Mouse (Mus musculus): ENCODE results near the gene Nrros.

Gene Nrros

DNA sequence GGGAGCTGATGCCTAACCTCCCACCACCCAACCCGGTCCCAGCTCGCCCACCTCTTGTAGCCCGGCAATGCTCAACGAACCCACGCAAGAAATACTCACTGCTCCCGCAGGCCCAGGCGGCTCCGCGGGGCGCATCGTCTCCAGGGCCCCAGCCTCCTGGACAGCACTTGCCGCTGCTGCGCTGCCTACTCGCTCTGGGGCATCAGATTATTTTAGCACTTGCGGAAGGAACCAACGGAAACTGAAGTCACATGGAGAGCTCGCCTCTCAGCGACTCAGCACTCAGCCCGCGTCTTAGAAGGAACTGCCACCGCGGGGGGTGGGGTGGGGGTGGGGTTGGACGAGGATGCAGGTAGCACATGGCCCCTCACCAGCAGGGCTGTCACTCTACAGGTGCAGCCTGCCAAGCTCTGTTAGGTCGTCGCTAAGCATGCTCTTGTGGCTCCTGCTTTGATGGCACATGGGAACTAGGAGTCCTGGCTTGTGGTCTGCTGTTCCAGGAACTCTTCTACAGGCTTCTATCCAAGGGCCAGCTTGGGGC is at the start of gene Nrros:
Gene Nrros, minus strand, starts transcription at position 314 of the 541 bp plus-strand sequence.
- peak; percentile 91 for DNase-seq (ENCODE audit: low read depth, low spot score)

DNA sequence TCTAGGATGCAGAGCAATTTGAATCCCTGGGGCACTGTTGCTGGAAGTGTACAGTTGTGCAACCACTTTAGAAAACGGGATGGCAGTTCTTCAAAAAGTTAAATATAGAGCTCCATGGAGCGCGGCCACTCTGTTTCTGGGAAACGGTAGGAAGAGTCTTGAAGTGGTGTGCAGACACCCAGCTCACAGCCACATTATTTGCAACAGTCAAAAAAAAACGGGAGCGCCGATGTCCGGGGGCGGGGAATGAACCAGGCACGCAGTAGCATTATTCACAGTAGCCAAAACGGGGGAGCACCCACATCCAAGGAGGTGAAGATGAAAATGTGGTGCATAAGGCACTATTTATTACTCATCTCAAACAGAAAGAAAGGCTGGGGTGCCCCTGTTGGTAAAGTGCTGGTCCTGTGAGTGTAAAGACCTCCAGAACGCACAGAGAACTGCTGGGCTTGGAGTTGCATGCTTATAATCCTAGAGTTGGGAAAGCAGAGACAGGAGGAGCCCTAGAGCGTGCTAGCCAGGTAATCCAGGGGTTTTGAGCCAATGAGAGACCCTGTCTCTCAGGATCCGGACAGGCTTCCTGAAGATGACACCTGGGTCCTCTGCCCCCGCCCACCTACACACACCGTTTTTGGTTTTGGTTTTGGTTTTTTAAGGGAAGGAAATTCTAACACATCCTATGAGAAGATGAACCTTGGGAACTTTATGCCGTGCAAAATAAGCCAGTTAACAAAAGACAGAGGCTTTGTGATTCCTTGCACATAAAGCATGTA is 49.6 kb upstream of the Nrros start:
- no peak for DNase-seq (ENCODE audit: low read depth, low spot score)

DNA sequence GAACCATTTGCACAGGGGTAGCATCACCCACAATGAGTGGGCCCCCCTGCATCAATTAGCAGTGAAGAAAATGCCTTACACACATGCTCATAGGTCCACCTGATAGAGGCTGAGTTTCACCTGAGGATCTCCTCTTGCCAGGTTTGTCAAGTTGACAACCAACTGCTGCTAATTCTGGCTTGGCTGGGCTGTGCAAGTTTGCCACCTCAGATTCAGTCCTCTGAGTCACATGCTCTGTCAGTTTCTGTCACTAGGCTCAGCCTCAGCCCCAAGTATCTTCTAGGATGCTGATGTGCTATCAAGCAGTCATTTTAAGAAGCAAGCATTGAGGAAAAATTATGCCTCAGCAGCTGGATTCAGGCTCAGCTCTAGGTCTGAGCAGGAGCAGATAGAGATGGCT is 48.8 kb upstream of the Nrros start:
- no peak for DNase-seq (ENCODE audit: low read depth, low spot score)

DNA sequence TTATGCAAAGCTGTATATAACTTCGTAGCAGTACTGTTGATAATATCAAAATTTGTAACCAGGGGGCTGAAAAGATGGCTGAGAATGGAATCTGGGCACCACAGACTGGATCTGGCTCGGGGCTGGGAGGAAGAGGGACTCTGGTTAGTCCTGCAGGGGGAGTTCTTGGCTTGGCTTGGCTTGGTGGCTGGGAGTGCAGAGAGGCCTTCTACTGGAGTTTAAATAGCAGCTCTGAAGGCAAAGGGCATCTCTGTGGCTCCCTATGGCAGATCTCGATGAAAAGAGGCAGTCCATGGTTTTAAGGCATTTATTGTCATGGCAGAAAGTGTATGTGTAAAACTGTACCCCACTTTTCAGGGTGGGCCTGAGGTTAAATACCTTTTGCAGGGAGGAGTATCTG is 39.5 kb upstream of the Nrros start:
- no peak for DNase-seq (ENCODE audit: low read depth, low spot score)

DNA sequence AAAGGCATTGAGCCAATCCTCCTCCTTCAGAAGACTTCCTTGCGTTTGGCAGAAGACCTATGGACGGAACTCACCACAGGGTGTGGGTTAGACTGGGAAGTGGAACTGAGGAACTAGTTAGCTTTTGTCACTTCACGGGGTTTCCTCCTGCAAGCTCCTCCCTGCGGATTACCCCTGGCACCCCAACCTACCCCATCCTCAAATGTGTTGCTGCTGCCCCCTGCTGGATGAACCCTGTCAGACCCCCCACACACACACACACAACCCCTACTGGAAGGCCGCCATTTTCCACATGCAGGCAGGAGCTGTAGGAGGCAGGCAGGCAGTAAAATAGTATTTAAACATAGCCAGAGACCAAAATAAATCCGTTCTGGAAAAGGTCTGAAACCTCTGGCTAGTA is 37.3 kb upstream of the Nrros start:
- DNase-seq (ENCODE audit: low read depth, low spot score) = peak; percentile 89

DNA sequence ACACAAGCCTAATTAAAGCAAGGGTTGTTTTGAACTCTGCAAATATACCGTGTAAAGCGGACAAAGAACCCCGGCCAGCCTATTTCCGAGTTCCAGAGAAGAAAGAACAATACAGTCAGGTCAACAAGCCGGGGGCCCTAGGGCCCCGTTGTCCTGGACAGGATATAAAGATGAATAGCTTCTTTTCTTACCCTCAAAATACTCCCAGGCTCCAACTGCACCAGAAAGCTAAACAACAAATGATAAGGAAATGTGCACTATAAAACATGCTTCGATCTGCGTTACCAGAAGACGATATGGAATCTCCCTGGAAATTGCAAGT is 35.6 kb upstream of the Nrros start:
- DNase-seq (ENCODE audit: low read depth, low spot score) = no peak

DNA sequence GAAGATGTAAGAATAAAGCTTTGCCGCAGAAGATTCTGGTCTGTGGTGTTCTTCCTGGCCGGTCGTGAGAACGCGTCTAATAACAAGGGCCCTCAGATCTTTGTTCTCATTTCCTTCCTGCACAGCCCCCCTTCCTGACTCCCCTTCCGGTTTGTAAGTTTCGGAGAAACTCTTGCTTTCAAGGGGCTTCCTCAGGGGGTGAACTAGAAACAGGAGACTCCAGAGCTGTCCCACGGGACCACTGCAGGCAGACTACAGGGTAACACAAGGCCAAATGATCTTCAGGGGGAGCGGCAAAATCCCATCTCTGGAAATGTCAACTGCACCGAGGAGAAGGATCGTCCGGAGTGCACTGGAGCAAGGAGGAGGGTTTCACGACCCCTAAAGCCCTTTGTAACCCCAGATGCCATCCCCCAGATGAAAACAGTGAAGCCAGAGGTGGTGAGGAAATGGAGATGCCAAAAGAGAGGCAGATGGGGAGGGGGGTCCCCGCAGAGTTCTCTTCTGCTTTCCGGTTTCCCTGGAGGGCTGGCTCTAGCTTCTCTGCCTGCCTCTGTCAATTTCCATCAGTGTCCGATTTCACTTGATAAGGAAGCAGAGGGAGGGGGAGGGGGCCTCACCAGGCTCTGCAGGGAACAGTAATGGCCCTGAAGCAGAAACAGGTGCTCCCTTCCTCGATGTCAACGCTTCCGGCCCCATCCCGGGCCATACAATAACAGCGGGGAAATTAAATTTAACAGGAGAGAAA is 35.0 kb upstream of the Nrros start:
- DNase-seq (ENCODE audit: low read depth, low spot score) = no peak

DNA sequence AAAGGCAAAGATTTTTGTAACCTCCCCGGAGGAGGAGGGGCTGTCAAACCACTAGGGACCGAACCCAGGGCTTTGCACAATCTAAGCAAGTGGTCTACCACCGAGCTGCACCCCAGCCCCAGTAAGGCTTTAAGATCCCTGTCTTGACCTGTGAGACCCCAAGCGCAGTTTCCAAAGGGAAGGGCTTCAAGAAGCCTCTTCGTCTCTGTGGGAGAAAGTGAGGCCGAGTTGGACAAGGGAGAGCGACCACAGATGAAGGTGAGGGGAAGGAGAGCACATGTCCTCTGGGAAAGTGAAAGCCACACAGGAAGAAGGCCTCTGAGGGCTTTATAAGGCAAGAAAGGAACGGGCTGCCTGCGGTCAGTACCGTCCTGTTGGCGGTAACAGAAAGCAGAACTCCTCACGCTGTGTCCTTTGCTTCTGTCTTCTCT is 24.6 kb upstream of the Nrros start:
- peak; percentile 61 for DNase-seq (ENCODE audit: low read depth, low spot score)

DNA sequence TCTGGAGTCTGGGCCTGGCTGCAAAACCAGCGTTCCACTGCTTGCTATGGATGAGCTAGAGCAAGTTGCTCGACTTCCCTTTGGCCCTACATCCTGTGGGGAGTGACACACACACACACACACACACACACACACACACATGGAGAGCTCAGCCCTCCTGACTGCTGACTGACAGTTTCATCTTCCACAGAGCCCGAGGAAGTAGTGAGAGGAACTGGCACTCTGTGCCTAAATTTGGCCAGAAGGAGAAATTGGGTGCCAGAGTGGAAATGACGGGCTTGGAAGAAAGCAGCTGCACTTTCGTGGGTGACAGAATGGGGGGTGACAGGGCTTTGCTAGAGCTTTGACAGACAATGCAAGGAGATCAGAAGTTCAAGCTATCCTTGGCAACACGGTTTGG is 23.7 kb upstream of the Nrros start:
- peak; percentile 21 for DNase-seq (ENCODE audit: low read depth, low spot score)

DNA sequence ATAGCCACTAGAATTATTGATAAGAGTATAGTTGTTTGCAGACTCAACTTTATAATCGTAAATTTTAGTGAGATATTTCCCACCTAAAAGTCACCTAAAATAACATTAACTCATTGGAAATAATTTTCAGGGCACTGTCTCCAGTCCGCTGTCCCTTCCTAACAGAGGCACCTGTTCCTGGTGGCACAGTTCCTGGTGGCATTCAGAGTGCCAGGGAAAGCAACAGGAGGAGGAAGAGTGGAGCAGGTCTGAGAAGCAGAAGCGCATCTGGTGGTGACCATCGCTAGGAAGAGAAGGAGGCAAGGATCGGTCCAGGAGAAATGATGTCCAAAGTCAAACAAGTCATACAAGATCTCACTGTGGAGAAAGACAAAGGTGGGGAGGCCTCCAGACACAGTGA is 20.7 kb upstream of the Nrros start:
- DNase-seq (ENCODE audit: low read depth, low spot score) = no peak

DNA sequence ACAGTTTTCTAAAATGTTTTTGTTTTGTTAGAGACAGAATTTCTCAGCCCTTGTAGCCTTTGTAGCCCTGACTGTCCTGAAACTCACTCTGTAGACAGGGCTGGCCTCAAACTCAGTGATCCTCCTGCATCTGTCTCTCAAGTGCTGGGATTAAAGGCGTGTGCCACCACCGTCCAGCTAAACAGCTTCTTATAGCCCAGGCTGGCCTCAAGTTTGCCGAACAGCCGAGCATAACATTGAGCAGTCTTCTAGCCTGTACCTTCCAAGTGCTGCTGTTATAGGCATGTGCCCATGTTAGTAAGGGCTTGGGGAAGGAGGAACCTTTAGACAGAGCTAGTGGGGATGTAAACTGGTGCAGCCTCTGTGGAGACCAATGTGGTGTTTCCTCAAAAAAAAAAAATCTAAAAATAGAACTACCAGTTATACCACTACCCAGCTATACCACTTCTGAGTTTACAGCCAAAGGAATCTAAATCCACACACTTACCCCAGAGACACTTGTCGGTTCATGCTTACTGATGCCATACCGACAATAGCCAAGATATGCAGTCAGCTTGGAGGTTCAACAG is 14.0 kb upstream of the Nrros start, which contains the start of gene Bex6:
Gene Bex6, plus strand, starts transcription at position 491 of the 569 bp plus-strand sequence.
- DNase-seq (ENCODE audit: low read depth, low spot score) = no peak

DNA sequence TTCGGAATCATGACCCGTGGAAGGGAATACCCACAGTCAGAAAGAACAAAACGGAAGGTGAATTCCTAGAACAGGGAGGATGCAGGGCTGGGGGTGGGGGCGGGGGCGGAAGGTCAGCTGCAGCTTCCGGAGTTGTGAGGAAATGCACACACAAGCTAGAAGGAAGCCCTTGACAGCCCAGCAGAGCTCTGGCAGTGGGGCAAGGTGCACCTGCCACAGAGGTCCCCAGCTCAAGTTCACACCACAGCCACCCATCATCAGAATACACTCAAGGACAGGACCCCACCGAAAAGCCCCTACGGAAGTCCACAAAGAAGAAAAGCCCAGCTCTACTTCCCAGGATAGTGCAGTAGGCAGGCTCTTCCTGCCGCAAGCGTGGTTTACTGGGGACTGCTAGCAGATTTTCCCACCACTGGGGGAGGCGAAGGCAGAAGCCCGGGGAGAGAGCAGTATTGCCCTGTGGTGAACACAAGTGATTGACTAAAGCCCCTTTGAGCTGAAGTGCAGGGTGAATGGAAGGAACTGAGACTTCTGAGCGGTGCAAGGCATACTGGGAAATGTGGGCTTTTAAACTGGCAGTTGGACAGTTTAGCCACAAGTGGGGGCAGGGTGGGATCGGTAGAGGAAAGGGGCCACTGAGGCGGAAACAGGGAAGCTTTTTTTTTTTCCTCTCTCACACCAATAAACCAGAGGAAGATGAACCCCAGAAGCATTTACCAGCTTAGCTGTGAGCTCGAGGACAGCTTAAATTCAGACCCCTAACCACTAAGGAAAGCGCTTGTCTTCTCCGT is 11.7 kb upstream of the Nrros start:
- peak; percentile 88 for DNase-seq (ENCODE audit: low read depth, low spot score)

DNA sequence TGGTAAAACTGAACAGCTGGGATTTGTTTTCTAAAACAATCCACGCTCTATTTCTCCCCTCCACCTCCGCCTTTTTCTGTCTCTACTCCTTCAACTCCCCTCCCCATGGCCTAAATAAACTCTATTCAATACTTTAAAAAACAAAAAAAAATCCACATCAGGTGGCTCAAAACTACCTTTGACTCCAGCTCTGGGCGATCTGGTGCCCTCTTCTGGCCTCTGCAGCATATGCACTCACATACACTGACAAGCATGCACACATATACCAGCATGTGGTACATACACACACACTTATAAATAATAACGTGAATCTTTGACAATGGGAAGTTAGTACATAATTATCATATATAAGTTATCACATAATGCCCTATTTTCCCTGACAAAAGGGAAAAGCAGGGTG is 9.6 kb upstream of the Nrros start:
- peak; percentile 54 for DNase-seq (ENCODE audit: low read depth, low spot score)

DNA sequence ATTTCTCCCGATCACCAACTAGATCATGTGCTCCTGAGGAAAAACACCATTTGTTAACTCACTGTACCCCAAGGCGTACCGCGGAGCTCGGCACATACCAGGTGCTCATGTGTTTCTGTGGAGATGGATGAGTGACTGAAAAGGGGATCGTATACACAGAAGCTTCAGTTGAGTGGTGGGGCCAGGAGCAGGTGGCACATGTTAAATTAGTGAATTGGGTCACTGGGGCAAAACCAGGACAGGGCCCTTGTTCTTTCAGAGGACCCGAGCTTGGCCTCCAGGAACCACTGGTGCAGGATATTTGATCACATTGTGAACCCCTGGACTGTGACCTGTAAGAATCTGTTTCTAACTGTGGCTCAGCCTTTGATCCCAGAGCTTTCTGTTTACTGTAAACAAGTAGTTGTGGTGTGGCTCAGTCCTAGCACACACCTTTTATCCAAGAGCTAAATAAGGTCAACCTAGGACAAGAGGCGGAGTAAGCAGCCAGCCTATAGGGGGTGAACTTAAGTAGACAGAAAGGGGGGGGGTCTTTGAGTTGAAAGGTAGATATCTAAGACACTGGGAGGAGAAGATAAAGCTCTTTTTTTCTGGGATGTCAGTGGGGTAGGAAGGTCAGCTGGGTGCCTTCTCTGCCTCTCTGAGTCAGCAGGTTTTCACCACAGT is 9.1 kb upstream of the Nrros start:
- no peak for DNase-seq (ENCODE audit: low read depth, low spot score)

DNA sequence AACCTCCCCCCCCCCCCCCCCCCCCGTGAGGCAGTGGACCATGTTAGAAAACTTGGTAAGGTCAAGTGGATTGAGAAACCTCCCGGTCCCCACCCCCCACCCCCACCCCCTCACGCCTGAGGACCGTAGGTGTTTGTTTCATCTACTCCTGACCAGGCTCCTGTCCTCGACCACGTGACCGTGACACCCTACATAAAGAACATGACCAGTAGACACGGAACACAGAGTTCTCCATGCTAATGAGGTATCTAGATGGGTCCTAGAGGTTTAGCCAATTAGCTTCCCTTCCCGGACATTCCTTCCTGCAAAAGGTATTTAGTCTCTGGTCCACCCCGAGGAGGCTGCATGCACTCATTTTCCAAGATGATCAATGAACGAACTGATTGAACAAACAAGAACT is 8.0 kb upstream of the Nrros start:
- DNase-seq (ENCODE audit: low read depth, low spot score) = peak; percentile 16

DNA sequence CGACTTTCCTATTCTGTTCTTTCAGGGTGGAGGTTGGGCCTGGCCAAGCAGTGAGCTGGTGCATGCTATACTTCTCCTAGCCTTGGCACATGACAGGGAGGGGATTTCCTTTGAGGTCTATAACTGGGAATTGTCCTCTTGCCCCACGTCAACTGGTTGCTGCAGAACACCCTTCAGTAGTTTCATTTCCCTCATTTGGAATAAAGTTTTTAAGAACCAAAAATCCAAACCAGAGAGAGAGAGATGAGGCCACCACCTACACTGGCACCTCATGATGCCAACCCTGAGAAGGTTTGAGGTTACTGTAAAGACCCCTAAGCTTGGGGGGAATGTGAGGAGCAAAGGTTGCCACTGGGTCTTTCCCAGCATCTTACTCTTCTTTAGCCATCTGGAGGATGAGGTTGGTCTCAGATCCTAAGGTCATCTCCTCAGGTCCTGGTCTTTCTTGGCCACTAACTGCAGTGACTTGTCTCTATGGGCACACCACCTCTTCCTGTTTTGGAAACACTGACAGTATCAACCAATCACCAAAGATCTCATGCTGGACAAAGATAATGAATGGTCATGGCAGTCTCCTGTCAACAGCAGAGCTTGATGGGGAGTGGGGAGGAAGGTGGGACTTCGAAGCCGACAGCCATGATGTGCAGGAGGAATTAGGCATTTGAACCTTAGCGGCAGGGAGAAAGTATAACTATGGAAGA is 5.8 kb upstream of the Nrros start:
- DNase-seq (ENCODE audit: low read depth, low spot score) = peak; percentile 40

DNA sequence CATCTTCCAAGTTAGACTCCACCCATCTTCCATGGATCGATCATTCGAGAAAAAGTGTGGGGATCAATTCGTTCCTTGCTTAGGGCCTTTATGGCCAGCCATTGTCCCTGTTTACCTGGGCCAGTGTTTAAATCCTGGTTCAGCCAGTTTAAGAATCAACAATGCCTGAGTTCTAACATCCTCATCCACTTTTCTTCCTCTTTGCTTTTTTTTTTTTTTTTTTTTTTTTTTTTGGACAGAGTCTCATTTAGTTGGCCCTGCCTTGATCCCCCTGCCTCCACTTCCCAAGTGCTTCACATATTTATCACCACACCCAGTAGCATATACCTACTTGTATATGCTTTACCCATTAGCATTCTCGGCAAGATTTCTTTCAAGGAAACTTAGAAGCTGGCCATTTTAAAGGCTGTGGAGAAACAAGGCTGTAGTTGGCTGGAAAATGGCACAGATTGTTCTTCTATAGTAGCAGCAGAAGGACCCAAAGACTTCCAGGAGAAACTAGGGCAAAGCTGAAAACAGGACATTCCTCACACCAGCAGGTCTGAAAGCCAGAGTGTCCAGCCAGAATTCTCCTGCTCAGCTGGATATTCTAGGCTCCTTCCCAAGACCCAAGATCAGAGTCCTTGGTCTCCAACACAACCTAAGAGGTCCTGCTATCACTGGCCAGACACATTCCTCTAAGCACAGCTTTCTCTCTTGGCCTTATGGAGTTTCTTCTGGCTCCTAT is 2.6 kb upstream of the Nrros start:
- DNase-seq (ENCODE audit: low read depth, low spot score) = no peak

DNA sequence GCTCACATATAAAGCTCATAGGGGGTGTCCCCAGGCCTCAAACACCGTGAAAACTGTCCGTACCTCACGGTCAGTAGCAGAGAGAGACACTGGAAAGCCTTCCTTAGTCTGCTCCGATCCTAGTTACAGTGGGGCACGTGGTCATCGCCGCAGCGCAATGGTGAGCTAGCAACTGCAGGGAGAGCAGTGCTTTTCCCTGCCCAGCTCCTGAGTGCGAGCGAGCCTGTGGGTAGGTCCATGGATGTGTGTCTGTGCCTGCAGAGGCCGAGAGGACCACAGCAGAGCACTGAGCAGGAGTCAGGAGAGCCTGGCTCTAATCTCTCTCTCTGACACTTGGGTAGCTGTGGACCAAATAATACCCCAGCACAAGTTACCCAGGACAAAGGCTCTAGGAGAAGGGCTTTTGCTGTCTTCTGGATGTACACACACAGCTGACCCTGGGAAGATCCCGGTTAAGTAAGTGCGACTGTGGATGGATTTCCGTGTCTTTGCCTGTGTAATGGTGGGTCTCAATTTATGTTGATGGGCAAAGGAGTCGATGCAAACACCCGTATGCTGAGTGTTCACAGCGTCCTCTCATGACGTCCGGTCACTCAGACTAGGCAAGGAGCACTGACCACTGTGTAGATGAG is 882 bp downstream of the Nrros start:
- peak; percentile 66 for DNase-seq (ENCODE audit: low read depth, low spot score)

DNA sequence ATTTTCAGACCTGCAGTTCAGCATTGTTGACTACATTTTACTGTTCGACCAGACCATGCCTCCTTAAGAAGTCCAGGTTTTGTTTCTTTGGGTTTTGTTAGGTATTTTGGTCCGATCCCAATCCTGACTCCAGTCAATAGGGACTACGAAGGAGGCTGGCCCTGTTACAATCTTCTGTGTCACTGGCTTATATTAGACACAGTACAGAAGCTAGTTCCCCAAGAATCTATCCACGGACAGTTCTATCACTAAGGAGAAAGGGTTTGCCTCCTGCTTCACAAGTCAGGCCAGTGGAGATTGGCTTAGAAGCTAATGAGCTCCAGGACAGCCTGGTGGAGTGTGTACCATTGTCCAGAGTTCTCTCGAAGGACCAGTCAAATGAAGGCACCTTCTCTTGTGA is 1.5 kb downstream of the Nrros start:
- no peak for DNase-seq (ENCODE audit: low read depth, low spot score)

Measured in A20 (cell line).